Mouse (Mus musculus): ENCODE data around the gene Smarca4. TPM values are rescaled to one million over a fixed set of nuclear protein-coding genes. Genes with fewer than 3 reads are reported as not detected.

Gene Smarca4
- polyA plus RNA-seq, 1 experiment: 77.3 TPM

DNA sequence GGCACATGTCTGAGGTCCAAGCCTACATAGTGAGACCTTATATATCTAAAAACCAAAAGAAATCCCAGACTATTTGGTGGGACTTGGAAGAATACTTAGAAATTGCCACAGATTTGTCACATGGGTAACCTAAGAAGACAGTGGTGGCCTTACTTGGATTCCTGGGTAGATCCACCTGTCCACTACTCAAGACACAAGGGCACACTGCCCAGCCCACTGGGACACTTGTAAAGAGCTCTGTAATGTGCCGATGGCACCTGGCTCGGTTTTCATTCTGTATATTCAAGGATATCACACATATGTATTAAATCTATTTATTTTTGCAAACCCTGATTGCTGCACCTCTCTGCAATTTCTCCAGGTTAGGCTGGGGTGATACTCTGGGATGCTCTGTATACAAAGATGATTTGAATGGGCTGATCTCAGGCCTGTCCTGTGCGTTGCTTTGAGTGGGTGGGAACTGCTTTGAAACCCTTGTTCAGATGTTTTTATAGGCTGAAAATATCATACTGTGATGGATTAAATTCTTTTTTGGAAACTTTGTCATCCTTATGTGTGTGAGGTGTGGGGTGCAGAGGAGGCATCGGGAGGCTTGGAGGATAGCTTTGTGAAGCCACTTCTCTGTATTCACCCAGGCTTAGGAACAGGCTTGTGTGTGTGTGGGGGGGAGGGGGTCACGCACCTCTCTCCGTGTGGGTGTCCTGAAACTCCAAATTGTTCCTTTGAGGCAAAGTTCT lies 133.6 kb downstream of the Smarca4 start:
- Histone ChIP-seq H3K27ac (ENCODE audit: insufficient read depth, low read length) (no peak overlapping the region), H3K4me1 (ENCODE audit: control insufficient read depth, insufficient read depth, low read length) (peaks cover 5% of the 10 kb centered on the region), H3K4me3 (ENCODE audit: insufficient read depth, low read length) (no peak overlapping the region)
- TF ChIP-seq POLR2A (IDR thresholded peaks at IDR 0.05; ENCODE audit: extremely low read depth, insufficient read depth, low read length) (no peak), CTCF (IDR thresholded peaks at IDR 0.05; ENCODE audit: extremely low read depth, insufficient read depth, low read length) (no peak)

- Histone ChIP-seq H3K27ac (ENCODE audit: insufficient read depth, low read length) (no peak overlapping the region), H3K4me3 (ENCODE audit: insufficient read depth, low read length) (no peak overlapping the region), H3K4me1 (ENCODE audit: control insufficient read depth, insufficient read depth, low read length) (peaks cover 5% of the 10 kb centered on the region)
- no peak for TF ChIP-seq POLR2A (IDR thresholded peaks at IDR 0.05; ENCODE audit: extremely low read depth, insufficient read depth, low read length)
- no peak for TF ChIP-seq CTCF (IDR thresholded peaks at IDR 0.05; ENCODE audit: extremely low read depth, insufficient read depth, low read length)
Observed at GRCm38 (mm10) chr9:21750370-21750769, 134.4 kb downstream of the Smarca4 start.

DNA sequence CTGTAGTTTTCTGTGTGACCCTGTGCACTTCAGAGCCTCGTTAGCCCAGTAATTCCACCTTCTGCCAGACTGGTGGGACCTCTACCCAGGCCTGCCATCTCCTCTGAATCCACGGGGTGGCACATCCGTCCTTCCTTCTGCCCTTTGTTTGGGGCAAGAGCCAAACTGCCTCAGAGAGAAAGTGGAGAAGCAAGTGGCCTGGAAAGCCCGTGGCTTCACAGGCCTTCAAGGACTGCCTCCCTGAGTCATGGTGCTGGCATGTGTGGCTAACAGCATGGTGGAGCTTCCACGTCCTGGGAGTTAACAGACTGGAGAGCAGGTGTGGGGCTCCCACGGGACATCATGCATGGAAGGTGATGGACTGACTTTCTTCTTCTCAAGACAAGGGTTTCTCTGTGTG lies 135.4 kb downstream of the Smarca4 start:
- 0 out of 2 replicates have a peak, but pooled peaks have one; percentile 14 for TF ChIP-seq CTCF (IDR thresholded peaks at IDR 0.05; ENCODE audit: extremely low read depth, insufficient read depth, low read length)
- no peak for TF ChIP-seq POLR2A (IDR thresholded peaks at IDR 0.05; ENCODE audit: extremely low read depth, insufficient read depth, low read length)
- no peak overlapping the region for H3K4me3 ChIP-seq (ENCODE audit: insufficient read depth, low read length)
- H3K4me1 ChIP-seq (ENCODE audit: control insufficient read depth, insufficient read depth, low read length): peaks cover 5% of the 10 kb centered on the region
- no peak overlapping the region for H3K27ac ChIP-seq (ENCODE audit: insufficient read depth, low read length)

DNA sequence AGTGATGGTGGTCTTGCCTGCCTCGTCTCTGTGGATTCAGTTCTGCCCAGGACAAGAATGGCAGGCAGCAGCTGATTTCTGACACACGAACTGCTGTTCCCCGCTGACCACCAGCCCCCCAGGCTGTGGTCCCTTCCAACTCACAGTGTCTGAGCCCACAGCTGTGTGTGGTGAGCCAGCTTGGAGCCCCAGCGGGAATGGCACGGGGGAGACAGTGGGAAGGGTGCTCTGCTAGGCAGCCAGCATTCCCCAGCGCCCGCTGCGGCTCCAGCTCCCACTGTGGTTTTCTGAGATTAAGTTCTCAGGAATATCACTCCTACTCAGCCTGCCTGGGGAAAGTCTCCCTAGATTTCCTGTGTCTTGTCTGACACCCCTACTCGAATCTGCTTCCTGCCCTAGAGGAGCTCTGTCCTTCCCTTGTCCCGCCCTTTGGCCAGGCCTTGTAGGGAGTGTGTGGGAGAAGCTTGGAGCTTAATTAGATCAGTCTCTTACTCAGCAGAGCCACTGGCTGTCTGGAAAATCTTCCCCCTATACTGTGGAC lies 136.4 kb downstream of the Smarca4 start:
- Histone ChIP-seq H3K27ac (ENCODE audit: insufficient read depth, low read length) (no peak overlapping the region), H3K4me1 (ENCODE audit: control insufficient read depth, insufficient read depth, low read length) (peaks cover 5% of the 10 kb centered on the region), H3K4me3 (ENCODE audit: insufficient read depth, low read length) (no peak overlapping the region)
- TF ChIP-seq CTCF (IDR thresholded peaks at IDR 0.05; ENCODE audit: extremely low read depth, insufficient read depth, low read length) (no peak), POLR2A (IDR thresholded peaks at IDR 0.05; ENCODE audit: extremely low read depth, insufficient read depth, low read length) (no peak)

Other genes with a start within 250 kb of the Smarca4 start
- gene Ilf3, start 248.3 kb upstream of the Smarca4 start, polyA plus RNA-seq (2012; rRNA removed): 71.3 and 76.2 TPM in 2 replicates
- 42.5 and 43.8 TPM in 2 replicates for gene Qtrt1, start 204.3 kb upstream of the Smarca4 start, polyA plus RNA-seq (2012; rRNA removed)
- 60.8 and 67.9 TPM in 2 replicates for gene Dnm2, start 191.3 kb upstream of the Smarca4 start, polyA plus RNA-seq (2012; rRNA removed)
- gene Tmed1, start 105.9 kb upstream of the Smarca4 start, polyA plus RNA-seq (2012; rRNA removed): 25.0 and 25.5 TPM in 2 replicates
- 0.49 and 0.86 TPM in 2 replicates for gene AB124611, start 90.0 kb upstream of the Smarca4 start, polyA plus RNA-seq (2012; rRNA removed)
- 58.9 and 61.6 TPM in 2 replicates for gene Carm1, start 69.3 kb upstream of the Smarca4 start, polyA plus RNA-seq (2012; rRNA removed)
- 50.4 and 53.2 TPM in 2 replicates for gene Timm29, start 23.4 kb upstream of the Smarca4 start, polyA plus RNA-seq (2012; rRNA removed)
- gene Yipf2, start 23.3 kb upstream of the Smarca4 start, polyA plus RNA-seq (2012; rRNA removed): 27.6 and 29.1 TPM in 2 replicates
- gene Ldlr, start 107.3 kb downstream of the Smarca4 start, polyA plus RNA-seq (2012; rRNA removed): 16.6 and 17.9 TPM in 2 replicates
- gene Spc24, start 144.1 kb downstream of the Smarca4 start, polyA plus RNA-seq (2012; rRNA removed): 2.3 and 3.3 TPM in 2 replicates
- 6.1 and 6.2 TPM in 2 replicates for gene Kank2, start 182.6 kb downstream of the Smarca4 start, polyA plus RNA-seq (2012; rRNA removed)
- gene Angptl8, start 219.3 kb downstream of the Smarca4 start, polyA plus RNA-seq (2012; rRNA removed): not detected in 2 replicates
- gene Dock6, start 236.5 kb downstream of the Smarca4 start, polyA plus RNA-seq (2012; rRNA removed): 42.3 and 42.6 TPM in 2 replicates